Mouse (Mus musculus) intestine, embryonic 15.5 days (tissue): ENCODE measurements at regions not wholly inside any gene's neighbourhood (a gene's known extent, or its start where the extent isn't known, plus 50 kb on each side); places are given as distances from the start of the nearest gene placed in this dataset.

Experiments
- ATAC-seq: fragments of 200-750 bp; cut with Nextera tagmentation; 2 replicates; pipeline ENCODE4 v1.8.0; 2017; ENCODE audit warnings: moderate TSS enrichment, moderate library complexity
- H3K27ac ChIP-seq: fragments of 300-500 bp; sonication (generic); 2 replicates; pipeline ENCODE4 v1.5.1; 2015; ENCODE audit warnings: mild to moderate bottlenecking, inconsistent platforms
- H3K27me3 ChIP-seq: fragments of 300-500 bp; sonication (generic); replicated peaks from 2 replicates; pipeline ENCODE4 v1.6.1; 2015; ENCODE audit warnings: inconsistent platforms
- H3K36me3 ChIP-seq: fragments of 300-500 bp; sonication (generic); 2 replicates; pipeline ENCODE4 v1.6.1; 2015; ENCODE audit warnings: inconsistent platforms
- H3K4me1 ChIP-seq: fragments of 300-500 bp; sonication (generic); replicated peaks from 2 replicates; pipeline ENCODE4 v1.6.1; 2015; ENCODE audit warnings: inconsistent platforms
- H3K4me2 ChIP-seq: fragments of 300-500 bp; sonication (generic); replicated peaks from 2 replicates; pipeline ENCODE4 v1.6.1; 2015; ENCODE audit warnings: mild to moderate bottlenecking, inconsistent platforms
- H3K4me3 ChIP-seq: fragments of 300-500 bp; sonication (generic); replicated peaks from 2 replicates; pipeline ENCODE4 v1.5.1; 2015; ENCODE audit warnings: inconsistent platforms
- H3K9ac ChIP-seq: fragments of 300-500 bp; sonication (generic); 2 replicates; pipeline ENCODE4 v1.6.1; 2015; ENCODE audit warnings: inconsistent platforms
- H3K9me3 ChIP-seq: fragments of 300-500 bp; sonication (generic); 2 replicates; pipeline ENCODE4 v1.6.1; 2016; ENCODE audit warnings: inconsistent platforms
- WGBS: fragments of 180-500 bp; shearing (Covaris S2); methylation state at CpG from one replicate; pipeline ENCODE4 v1.1.7; 2015; 5-methylcytosine and 5-hydroxymethylcytosine counted together

DNA sequence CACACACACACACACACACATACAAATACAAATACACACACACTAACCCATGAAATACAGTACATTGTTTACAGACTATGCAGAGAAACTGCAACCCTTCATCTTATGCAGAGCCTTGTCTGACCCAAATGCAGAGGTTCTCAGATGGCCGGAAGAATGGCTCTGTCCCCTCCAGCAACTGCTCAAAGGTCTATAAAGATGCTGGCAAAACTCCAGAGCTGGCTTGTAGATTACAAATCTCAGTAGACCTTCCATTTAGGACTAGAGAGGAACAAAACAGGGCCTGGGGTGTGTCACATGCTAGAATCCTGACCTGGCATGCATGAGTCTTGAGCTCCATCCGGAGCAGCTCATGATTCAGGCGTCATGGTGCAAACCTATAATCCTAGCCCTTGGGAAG lies 364.4 kb upstream of the Runx1 start:
- Histone ChIP-seq H3K9ac (no peak overlapping the region), H3K27me3 (no peaks in the 10 kb centered on the region), H3K9me3 (no peaks in the 10 kb centered on the region), H3K27ac (no peak overlapping the region), H3K36me3 (no peaks in the 10 kb centered on the region), H3K4me2 (no peak overlapping the region), H3K4me1 (no peaks in the 10 kb centered on the region), H3K4me3 (no peak overlapping the region)
- no peak for ATAC-seq
- WGBS: 63% methylated on average over 3 of the region's 3 CpGs

DNA sequence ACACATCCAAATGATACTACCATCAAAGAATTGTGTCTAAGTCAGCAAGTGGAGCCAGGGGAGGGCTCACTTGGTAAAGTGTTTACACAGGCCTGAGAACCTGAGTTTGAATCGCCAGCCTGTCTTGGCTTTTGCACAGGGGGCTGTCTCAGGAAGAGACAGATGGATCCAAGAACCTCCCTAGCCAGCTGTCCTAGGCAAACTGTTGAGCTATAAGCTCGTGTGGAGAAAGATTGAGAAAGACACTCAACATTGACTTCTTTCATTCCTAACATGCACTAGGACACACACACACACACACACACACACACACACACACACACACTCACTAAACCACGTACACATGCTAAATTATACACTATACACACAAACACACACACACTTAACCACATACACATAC lies 363.9 kb upstream of the Runx1 start:
- H3K4me3 ChIP-seq: no peak overlapping the region
- H3K4me1 ChIP-seq: no peaks in the 10 kb centered on the region
- H3K4me2 ChIP-seq: no peak overlapping the region
- no peaks in the 10 kb centered on the region for H3K36me3 ChIP-seq
- no peak overlapping the region for H3K9ac ChIP-seq
- no peaks in the 10 kb centered on the region for H3K9me3 ChIP-seq
- H3K27me3 ChIP-seq: no peaks in the 10 kb centered on the region
- WGBS: 42% methylated on average over 3 of the region's 3 CpGs
- H3K27ac ChIP-seq: no peak overlapping the region
- ATAC-seq: no peak

DNA sequence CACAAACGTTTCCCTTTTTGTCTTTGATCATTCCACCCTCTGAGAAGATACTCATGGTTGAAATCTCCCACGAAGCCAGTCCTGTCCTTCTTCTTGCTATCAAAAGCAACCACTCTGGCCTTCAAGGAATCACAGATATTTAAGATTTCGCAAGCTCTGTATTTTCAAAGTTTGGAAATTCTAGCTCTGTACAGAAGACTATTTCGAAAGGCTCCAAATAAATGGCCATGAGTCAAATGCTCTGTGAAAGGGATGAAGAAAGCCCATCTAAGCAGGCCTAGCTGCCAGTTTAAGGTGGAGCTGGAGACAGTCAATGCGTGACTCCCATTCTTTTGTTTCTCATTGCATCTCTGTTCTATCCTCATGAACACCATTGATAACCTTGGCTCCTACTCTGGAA lies 363.5 kb upstream of the Runx1 start:
- Histone ChIP-seq H3K4me2 (no peak overlapping the region), H3K9ac (no peak overlapping the region), H3K27ac (no peak overlapping the region), H3K4me1 (no peaks in the 10 kb centered on the region), H3K4me3 (no peak overlapping the region), H3K27me3 (no peaks in the 10 kb centered on the region), H3K9me3 (no peaks in the 10 kb centered on the region), H3K36me3 (no peaks in the 10 kb centered on the region)
- no peak for ATAC-seq
- WGBS: 86% methylated on average over 5 of the region's 5 CpGs

DNA sequence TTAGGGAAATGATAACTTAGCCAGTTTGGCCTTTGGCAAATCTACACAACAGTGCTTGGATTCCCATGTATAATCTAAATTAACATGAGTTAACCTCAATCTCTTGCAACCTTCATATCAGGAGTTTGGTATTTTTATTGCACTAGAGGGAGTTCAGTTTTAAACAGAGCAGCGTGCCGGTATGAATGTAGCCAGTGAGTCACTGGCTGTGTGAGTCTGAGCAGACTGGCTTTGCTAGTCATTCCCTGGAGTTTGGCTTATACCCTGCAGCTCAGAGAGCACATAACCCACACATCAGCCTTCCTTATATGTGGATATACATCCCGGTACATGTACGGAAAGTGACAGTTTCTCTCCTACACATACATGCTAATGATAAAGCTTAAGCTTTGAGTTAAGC lies 360.6 kb upstream of the Runx1 start:
- H3K9me3 ChIP-seq: no peaks in the 10 kb centered on the region
- H3K4me3 ChIP-seq: no peak overlapping the region
- H3K27me3 ChIP-seq: no peaks in the 10 kb centered on the region
- no peak overlapping the region for H3K4me2 ChIP-seq
- H3K9ac ChIP-seq: no peak overlapping the region
- H3K36me3 ChIP-seq: no peaks in the 10 kb centered on the region
- peaks cover 4% of the 10 kb centered on the region; the same call in 1 of the 2 replicates for H3K4me1 ChIP-seq
- 54% methylated on average over 4 of the region's 4 CpGs for WGBS
- no peak overlapping the region for H3K27ac ChIP-seq
- ATAC-seq: peak; percentile 68; the same call in 1 of the 2 replicates

DNA sequence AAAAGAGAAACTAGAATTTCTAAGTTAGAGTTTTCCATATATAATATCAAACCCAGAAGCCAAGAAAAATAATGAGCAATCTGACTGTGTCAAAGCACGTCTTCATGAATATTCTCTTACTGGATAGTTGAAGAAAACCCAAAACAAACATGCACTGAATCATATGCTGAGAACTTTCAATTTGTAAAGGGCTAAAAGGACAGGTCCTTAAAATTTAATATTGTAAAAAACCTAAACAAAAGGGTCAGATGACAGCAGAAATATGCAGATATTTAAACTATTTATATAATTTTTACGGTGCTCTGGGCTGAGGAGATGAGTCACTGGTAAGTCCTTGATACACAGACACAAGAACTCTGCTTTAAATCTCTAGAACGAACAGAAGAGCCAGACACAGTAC lies 356.7 kb upstream of the Runx1 start:
- Histone ChIP-seq H3K4me1 (peaks cover 4% of the 10 kb centered on the region; the same call in 1 of the 2 replicates), H3K9ac (no peak overlapping the region), H3K27ac (no peak overlapping the region), H3K27me3 (no peaks in the 10 kb centered on the region), H3K9me3 (no peaks in the 10 kb centered on the region), H3K4me3 (no peak overlapping the region), H3K4me2 (no peak overlapping the region), H3K36me3 (no peaks in the 10 kb centered on the region)
- WGBS: 46% methylated on average over 3 of the region's 3 CpGs
- ATAC-seq: 0 out of 2 replicates have a peak, but pooled peaks have one; percentile 39

DNA sequence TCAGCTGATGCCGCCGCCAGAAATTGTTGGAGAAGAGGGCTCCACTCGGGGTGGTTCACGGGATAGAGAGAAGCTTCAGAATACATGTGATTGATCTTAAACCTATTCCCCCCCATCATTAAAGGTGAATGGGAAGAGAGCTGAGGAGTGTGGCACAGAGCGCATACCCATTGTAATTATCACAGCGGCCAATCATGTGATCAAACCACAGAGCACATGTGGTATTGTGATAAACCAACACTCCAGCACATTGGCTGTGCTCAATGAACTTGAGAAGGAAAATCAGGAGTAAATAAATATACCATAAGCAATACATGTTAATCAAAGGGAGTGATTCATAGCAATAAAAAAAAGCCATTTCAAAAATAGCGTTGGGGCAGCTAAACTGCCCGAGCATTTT lies 355.5 kb upstream of the Runx1 start:
- H3K36me3 ChIP-seq: no peaks in the 10 kb centered on the region
- H3K9ac ChIP-seq: no peak overlapping the region
- H3K9me3 ChIP-seq: no peaks in the 10 kb centered on the region
- no peaks in the 10 kb centered on the region for H3K27me3 ChIP-seq
- H3K4me2 ChIP-seq: no peak overlapping the region
- no peak for ATAC-seq
- no peak overlapping the region for H3K27ac ChIP-seq
- WGBS: 93% methylated on average over 8 of the region's 8 CpGs
- H3K4me3 ChIP-seq: no peak overlapping the region
- peaks cover 4% of the 10 kb centered on the region; the same call in 1 of the 2 replicates for H3K4me1 ChIP-seq

DNA sequence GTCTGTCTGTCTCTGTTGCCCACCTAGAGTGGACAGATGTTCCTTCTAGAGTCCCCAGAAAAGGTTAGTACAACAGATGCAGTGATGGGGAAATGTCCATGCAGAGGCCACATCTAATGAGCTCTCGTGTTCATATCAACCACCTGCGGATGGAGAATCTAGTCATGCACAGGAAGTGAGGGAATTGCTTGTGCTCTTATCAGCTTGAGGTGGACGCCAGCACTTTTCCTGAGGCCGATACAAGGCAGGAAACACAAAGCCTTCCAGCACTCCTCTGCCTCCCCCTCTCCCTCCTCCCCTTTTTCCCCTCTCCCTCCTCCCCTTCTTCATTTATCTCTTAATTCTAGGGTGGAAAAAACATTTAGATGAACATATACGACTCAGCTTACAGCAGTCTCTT lies 354.3 kb upstream of the Runx1 start:
- H3K4me3 ChIP-seq: no peak overlapping the region
- WGBS: 60% methylated on average over 5 of the region's 5 CpGs
- H3K27me3 ChIP-seq: no peaks in the 10 kb centered on the region
- H3K27ac ChIP-seq: no peak overlapping the region
- H3K9ac ChIP-seq: no peak overlapping the region
- H3K36me3 ChIP-seq: no peaks in the 10 kb centered on the region
- ATAC-seq: no peak
- H3K4me2 ChIP-seq: no peak overlapping the region
- H3K4me1 ChIP-seq: peaks cover 4% of the 10 kb centered on the region; the same call in 1 of the 2 replicates
- H3K9me3 ChIP-seq: no peaks in the 10 kb centered on the region

DNA sequence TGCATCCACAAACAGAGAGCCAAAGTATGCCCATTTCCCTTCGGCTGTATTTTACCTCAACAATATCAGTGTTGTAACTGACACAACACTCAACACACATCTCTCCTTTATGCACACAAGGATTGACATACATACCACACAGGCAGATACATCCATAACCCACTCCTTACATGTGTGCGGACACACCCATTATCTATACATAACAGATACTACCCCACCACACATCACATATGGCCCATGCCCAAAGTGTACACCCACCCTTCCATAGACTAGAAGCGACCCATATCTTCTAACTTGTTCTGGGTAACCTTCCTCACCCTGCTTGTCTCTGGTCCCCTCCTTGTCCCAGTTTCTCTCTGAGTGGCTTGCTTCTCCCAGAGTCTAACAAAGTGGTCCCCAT lies 340.7 kb upstream of the Runx1 start:
- Histone ChIP-seq H3K9ac (no peak overlapping the region), H3K36me3 (no peaks in the 10 kb centered on the region), H3K27ac (no peak overlapping the region), H3K4me2 (no peak overlapping the region), H3K4me3 (no peak overlapping the region), H3K4me1 (no peaks in the 10 kb centered on the region), H3K27me3 (no peaks in the 10 kb centered on the region), H3K9me3 (no peaks in the 10 kb centered on the region)
- ATAC-seq: no peak
- WGBS: 86% methylated on average over 3 of the region's 3 CpGs

DNA sequence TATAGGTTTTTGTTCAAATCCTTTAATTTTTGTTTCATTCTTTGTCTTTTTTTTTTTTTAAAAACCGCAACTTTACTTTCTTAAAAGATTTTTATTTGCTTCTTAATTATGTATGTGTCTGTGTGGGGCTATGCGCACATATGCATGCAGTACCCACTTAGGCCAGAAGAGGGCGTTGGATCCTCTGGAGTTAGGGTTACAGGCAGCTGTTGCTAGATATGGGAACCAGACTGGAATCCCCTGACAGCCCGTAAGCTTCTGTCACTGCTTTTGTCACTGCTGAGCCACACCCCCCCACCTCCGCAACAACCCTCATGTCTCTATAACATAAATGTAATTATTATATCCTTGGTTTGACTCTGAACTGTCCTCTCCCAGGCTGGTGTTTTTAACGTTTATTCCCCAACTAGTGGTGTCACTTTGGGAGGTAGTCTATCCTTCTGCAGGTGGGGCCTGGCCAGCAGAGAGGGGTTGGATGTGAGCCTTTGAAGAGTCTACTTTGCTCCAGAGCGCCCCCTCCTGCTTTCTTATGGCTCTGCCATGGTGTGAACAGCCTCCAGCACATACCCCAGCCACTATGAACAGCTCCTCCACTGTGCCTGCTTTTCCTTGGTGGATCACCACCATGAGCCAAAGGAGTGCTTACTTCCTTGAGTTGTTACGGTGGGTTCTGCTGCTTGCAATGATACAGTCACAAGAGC lies 332.7 kb upstream of the Runx1 start:
- no peaks in the 10 kb centered on the region for H3K36me3 ChIP-seq
- WGBS: 85% methylated on average over 8 of the region's 8 CpGs

DNA sequence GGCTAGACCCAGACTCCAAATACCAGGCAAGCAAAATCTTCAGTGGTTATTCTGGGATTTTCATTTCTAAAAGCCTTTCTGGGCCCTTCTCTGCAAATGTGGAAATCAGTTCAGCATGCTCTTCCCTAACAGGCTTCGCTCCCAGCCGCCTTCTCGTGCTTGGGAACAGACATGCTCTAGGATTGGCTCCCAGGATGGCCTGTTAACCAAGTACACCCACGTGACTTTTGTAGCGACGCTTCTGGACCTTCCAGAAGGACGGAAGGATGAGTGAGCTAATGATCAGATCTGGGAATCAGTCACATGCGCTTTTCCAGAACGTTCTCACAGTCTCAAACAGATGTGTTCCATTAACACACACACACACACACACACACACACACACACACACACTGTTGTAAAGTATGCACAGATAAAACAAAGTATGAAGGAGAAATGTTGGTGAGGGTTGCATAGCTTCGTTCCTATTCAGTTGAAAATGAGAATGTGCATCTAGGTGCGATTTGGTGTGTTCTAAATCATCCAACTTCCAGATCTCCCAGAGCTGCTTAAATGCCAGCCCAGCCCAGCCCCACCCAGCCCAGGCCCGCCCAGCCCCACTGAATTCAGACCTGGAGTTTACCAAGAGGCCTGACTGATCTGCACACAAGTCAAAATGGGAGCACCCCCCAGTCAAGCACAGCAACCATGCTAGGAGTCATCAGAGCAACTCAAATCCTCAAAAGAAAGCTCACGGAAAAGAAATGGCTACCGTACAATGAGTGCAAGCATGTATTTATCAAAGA lies 327.8 kb upstream of the Runx1 start:
- Histone ChIP-seq H3K9ac (no peak overlapping the region), H3K4me2 (no peak overlapping the region), H3K4me1 (no peaks in the 10 kb centered on the region), H3K36me3 (no peaks in the 10 kb centered on the region), H3K4me3 (no peak overlapping the region), H3K27me3 (no peaks in the 10 kb centered on the region), H3K27ac (no peak overlapping the region), H3K9me3 (no peaks in the 10 kb centered on the region)
- 77% methylated on average over 14 of the region's 14 CpGs for WGBS
- no peak for ATAC-seq

More for the DNA sequence above, 332.7 kb upstream of the Runx1 start:
- Histone ChIP-seq H3K4me2 (no peak overlapping the region), H3K27me3 (no peaks in the 10 kb centered on the region), H3K9ac (no peak overlapping the region), H3K27ac (no peak overlapping the region), H3K4me3 (no peak overlapping the region), H3K9me3 (no peaks in the 10 kb centered on the region), H3K4me1 (no peaks in the 10 kb centered on the region)
- ATAC-seq: no peak

DNA sequence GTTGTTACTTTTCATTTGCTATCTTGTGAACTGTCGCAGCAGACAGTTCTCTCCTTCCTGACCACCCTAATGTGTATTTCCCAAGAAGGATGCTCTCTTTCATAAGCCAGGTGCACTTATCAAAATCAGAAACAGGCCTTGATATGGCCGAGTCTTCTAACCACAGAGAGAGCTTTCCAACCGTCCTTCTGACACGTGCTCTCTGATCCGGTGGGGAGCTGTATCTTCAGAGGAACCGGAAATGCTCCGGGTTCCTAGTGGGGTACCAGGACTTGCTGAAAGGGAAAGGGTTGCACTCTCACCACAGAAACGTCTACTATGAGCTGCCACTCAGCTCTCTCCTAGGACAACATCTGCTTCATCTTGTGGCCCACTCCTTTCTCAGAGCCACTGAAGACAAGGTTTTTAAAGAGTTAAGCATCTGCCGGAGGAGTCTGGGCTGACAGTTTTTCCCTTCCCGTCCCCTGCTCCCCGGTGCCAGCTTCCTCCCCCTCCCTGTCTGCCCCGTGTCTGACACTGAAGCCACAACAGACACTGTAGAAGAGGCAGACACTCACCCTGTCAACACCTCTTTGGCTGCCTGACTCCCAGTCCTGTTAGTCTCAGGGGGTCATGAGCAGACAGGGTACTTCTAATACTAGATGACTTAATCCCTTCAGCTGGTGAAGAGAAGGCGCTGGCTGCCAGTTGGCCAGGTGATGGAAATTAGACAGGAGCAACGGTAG lies 327.0 kb upstream of the Runx1 start:
- 42% methylated on average over 14 of the region's 14 CpGs for WGBS
- Histone ChIP-seq H3K4me2 (no peak overlapping the region), H3K9me3 (no peaks in the 10 kb centered on the region), H3K9ac (no peak overlapping the region), H3K4me3 (no peak overlapping the region), H3K4me1 (no peaks in the 10 kb centered on the region), H3K27ac (no peak overlapping the region), H3K27me3 (no peaks in the 10 kb centered on the region), H3K36me3 (no peaks in the 10 kb centered on the region)
- ATAC-seq: no peak

DNA sequence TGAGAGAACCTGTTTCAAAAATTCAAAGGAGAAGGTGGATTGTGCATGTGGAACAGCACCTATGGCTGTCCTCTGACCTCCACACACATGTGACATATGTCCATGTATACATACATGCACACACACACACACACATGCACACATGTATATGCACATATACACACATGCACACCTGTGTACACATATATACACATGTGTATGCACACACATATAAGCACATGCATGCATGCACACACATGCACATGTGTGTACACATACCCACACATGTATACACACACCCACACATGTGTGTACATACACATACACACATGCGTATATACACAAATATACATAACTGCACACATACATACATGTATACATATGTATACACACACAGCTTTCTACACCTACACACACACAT lies 326.1 kb upstream of the Runx1 start:
- ATAC-seq: no peak
- no peaks in the 10 kb centered on the region for H3K36me3 ChIP-seq
- H3K9ac ChIP-seq: no peak overlapping the region
- H3K27ac ChIP-seq: no peak overlapping the region
- no peak overlapping the region for H3K4me2 ChIP-seq
- H3K4me1 ChIP-seq: no peaks in the 10 kb centered on the region
- no peaks in the 10 kb centered on the region for H3K27me3 ChIP-seq
- no peak overlapping the region for H3K4me3 ChIP-seq
- WGBS: 100% methylated on average over 1 of the region's 1 CpGs
- H3K9me3 ChIP-seq: no peaks in the 10 kb centered on the region
